Mouse (Mus musculus) MEL (cell line): ENCODE measurements around the gene Trio. TPM values are rescaled to one million over a fixed set of nuclear protein-coding genes. Genes with fewer than 3 reads are reported as not detected.

Source experiments
- DNase-seq: peaks from one replicate; pipeline ENCODE4 v3.0.0; 2011; ENCODE audit warnings: low read depth, low spot score
- H3K27ac ChIP-seq: 2 replicates; pipeline ENCODE4 v1.5.1; 2012; ENCODE audit warnings: low read depth, mild to moderate bottlenecking, control low read depth, low read length, moderate library complexity; ENCODE audit not compliant: control insufficient read depth
- H3K27me3 ChIP-seq, 2 experiments: fragments of 150-350 bp in 1 of 2; sonication (generic) in 1 of 2; 2 replicates each; pipeline ENCODE4 v1.6.1; 2012; ENCODE audit warnings: low read length in 2 of 2, mild to moderate bottlenecking in 2 of 2, improper control_type of control experiment in 1 of 2, moderate library complexity in 1 of 2; ENCODE audit not compliant: insufficient read depth in 2 of 2, control insufficient read depth in 1 of 2
- H3K36me3 ChIP-seq, 2 experiments: 2 replicates each; pipeline ENCODE4 v1.6.1; 2012 to 2014; ENCODE audit warnings: low read length in 2 of 2, improper control_type of control experiment in 1 of 2, inconsistent platforms in 1 of 2, mild to moderate bottlenecking in 1 of 2; ENCODE audit not compliant: insufficient read depth in 2 of 2, control insufficient read depth in 1 of 2
- H3K4me1 ChIP-seq, 2 experiments: fragments of 150-350 bp in 1 of 2; sonication (generic) in 1 of 2; 2 replicates each; pipeline ENCODE4 v1.6.1; 2012; ENCODE audit warnings: low read length in 2 of 2, improper control_type of control experiment in 1 of 2, mild to moderate bottlenecking in 1 of 2; ENCODE audit not compliant: insufficient read depth in 2 of 2, control insufficient read depth in 1 of 2
- H3K4me3 ChIP-seq, 2 experiments: fragments of 150-350 bp in 1 of 2; sonication (generic) in 1 of 2; 2 replicates each; pipeline ENCODE4 v1.5.1; 2012; ENCODE audit warnings: low read depth in 2 of 2, low read length in 2 of 2, mild to moderate bottlenecking in 2 of 2, moderate library complexity in 2 of 2, control low read depth in 1 of 2, improper control_type of control experiment in 1 of 2; ENCODE audit not compliant: control insufficient read depth in 1 of 2, insufficient read depth in 1 of 2
- H3K79me2 ChIP-seq: 2 replicates; pipeline ENCODE4 v1.6.1; 2012; ENCODE audit warnings: mild to moderate bottlenecking, low read length, moderate library complexity; ENCODE audit not compliant: control insufficient read depth, poor library complexity, insufficient read depth
- H3K9ac ChIP-seq: 2 replicates; pipeline ENCODE4 v1.6.1; 2012; ENCODE audit warnings: low read depth, mild to moderate bottlenecking, control low read depth, low read length, moderate library complexity; ENCODE audit not compliant: control insufficient read depth, poor library complexity, severe bottlenecking
- H3K9me3 ChIP-seq: fragments of 150-350 bp; sonication (generic); replicated peaks from 2 replicates; pipeline ENCODE4 v1.6.1; 2012; ENCODE audit warnings: mild to moderate bottlenecking, low read length, improper control_type of control experiment, moderate library complexity; ENCODE audit not compliant: insufficient read depth
- BHLHE40 ChIP-seq: IDR thresholded peaks from 2 replicates; pipeline ENCODE4 v1.6.1; 2012; ENCODE audit warnings: low read depth, mild to moderate bottlenecking, inconsistent platforms, low read length, improper control_type of control experiment, borderline replicate concordance
- CHD1 ChIP-seq: IDR thresholded peaks from 2 replicates; pipeline ENCODE4 v1.6.1; 2012; ENCODE audit warnings: low read depth, mild to moderate bottlenecking, inconsistent platforms, low read length, improper control_type of control experiment
- CTCF ChIP-seq, 3 experiments: IDR thresholded peaks in 2 of 3; conservative IDR thresholded peaks in 1 of 3; 2 replicates each; pipeline ENCODE4 v1.5.1; 2011 to 2012; ENCODE audit warnings: low read length in 3 of 3, low read depth in 2 of 3, mild to moderate bottlenecking in 2 of 3, improper control_type of control experiment in 1 of 3, inconsistent platforms in 1 of 3, mixed read lengths in 1 of 3, moderate library complexity in 1 of 3; ENCODE audit not compliant: control insufficient read depth in 1 of 3, insufficient read depth in 1 of 3, poor library complexity in 1 of 3, severe bottlenecking in 1 of 3
- E2F4 ChIP-seq: IDR thresholded peaks from 2 replicates; pipeline ENCODE4 v1.6.1; 2011; ENCODE audit warnings: low read depth, low read length, improper control_type of control experiment, borderline replicate concordance
- EP300 ChIP-seq, 2 experiments: IDR thresholded peaks; 2 replicates each; pipeline ENCODE4 v1.6.1; 2011; ENCODE audit warnings: improper control_type of control experiment in 2 of 2, low read length in 2 of 2, low read depth in 1 of 2, mild to moderate bottlenecking in 1 of 2
- ETS1 ChIP-seq: IDR thresholded peaks from 2 replicates; pipeline ENCODE4 v1.6.1; 2012; ENCODE audit warnings: low read depth, mild to moderate bottlenecking, inconsistent platforms, low read length, improper control_type of control experiment, moderate library complexity
- GABPA ChIP-seq: IDR thresholded peaks from 2 replicates; pipeline ENCODE4 v1.6.1; 2012; ENCODE audit warnings: low read depth, mild to moderate bottlenecking, inconsistent platforms, low read length, improper control_type of control experiment, moderate library complexity
- GATA1 ChIP-seq: IDR thresholded peaks from 2 replicates; pipeline ENCODE4 v1.6.1; 2011; ENCODE audit warnings: low read depth, low read length, improper control_type of control experiment
- HCFC1 ChIP-seq: IDR thresholded peaks from 2 replicates; pipeline ENCODE4 v1.6.1; 2012; ENCODE audit warnings: low read depth, mild to moderate bottlenecking, inconsistent platforms, low read length, improper control_type of control experiment, moderate library complexity
- JUND ChIP-seq: IDR thresholded peaks from 2 replicates; pipeline ENCODE4 v1.6.1; 2011; ENCODE audit warnings: low read depth, mild to moderate bottlenecking, improper control_type of control experiment, low read length
- KAT2A ChIP-seq: conservative IDR thresholded peaks from 2 replicates; pipeline ENCODE4 v1.6.1; 2012; ENCODE audit warnings: low read depth, low read length, improper control_type of control experiment, inconsistent platforms
- MXI1 ChIP-seq: IDR thresholded peaks from 2 replicates; pipeline ENCODE4 v1.6.1; 2011; ENCODE audit warnings: mild to moderate bottlenecking, low read depth, low read length, improper control_type of control experiment
- NRF1 ChIP-seq: IDR thresholded peaks from 2 replicates; pipeline ENCODE4 v1.6.1; 2014; ENCODE audit warnings: low read depth, mild to moderate bottlenecking, inconsistent platforms, low read length, improper control_type of control experiment, moderate library complexity; ENCODE audit not compliant: poor library complexity, insufficient read depth, severe bottlenecking
- POLR2A ChIP-seq, 2 experiments: IDR thresholded peaks; 2 replicates each; pipeline ENCODE4 v1.6.1; 2011 to 2012; ENCODE audit warnings: low read length in 2 of 2, mild to moderate bottlenecking in 2 of 2, control low read depth in 1 of 2, improper control_type of control experiment in 1 of 2, low read depth in 1 of 2, moderate library complexity in 1 of 2; ENCODE audit not compliant: control insufficient read depth in 1 of 2, insufficient read depth in 1 of 2, poor library complexity in 1 of 2
- POLR2AphosphoS2 ChIP-seq: IDR thresholded peaks from 2 replicates; pipeline ENCODE4 v1.6.1; 2011; ENCODE audit warnings: low read length, improper control_type of control experiment
- SMC3 ChIP-seq: IDR thresholded peaks from 2 replicates; pipeline ENCODE4 v1.6.1; 2011; ENCODE audit warnings: low read depth, low read length, improper control_type of control experiment
- TAL1 ChIP-seq: IDR thresholded peaks from 2 replicates; pipeline ENCODE4 v1.6.1; 2012; ENCODE audit warnings: mild to moderate bottlenecking, inconsistent platforms, low read length, moderate library complexity, mixed read lengths
- TCF12 ChIP-seq: IDR thresholded peaks from 2 replicates; pipeline ENCODE4 v1.6.1; 2014; ENCODE audit warnings: low read depth, mild to moderate bottlenecking, inconsistent platforms, low read length, improper control_type of control experiment, moderate library complexity
- USF2 ChIP-seq, 2 experiments: IDR thresholded peaks; 2 replicates each; pipeline ENCODE4 v1.6.1; 2011 to 2012; ENCODE audit warnings: improper control_type of control experiment in 2 of 2, low read length in 2 of 2, borderline replicate concordance in 1 of 2, inconsistent platforms in 1 of 2, low read depth in 1 of 2, mild to moderate bottlenecking in 1 of 2; ENCODE audit not compliant: insufficient read depth in 1 of 2
- ZMIZ1 ChIP-seq: IDR thresholded peaks from 2 replicates; pipeline ENCODE4 v1.6.1; 2012; ENCODE audit warnings: low read depth, mild to moderate bottlenecking, inconsistent platforms, low read length, improper control_type of control experiment, moderate library complexity
- polyA plus RNA-seq, 2 experiments: library from polyadenylated mRNA; stranded (reverse) in 1 of 2; unstranded in 1 of 2; fragments of >175 nt in 1 of 2; fragments of >200 nt in 1 of 2; gene quantifications; 2 replicates each; pipeline versions ENCODE4 v1.2.1 to v1.2.4; 2012; ENCODE audit warnings: low replicate concordance in 2 of 2, low read depth in 1 of 2; ENCODE audit not compliant: insufficient read length in 2 of 2, insufficient read depth in 1 of 2, missing spikeins in 1 of 2
- total RNA-seq: library from RNA; depleted of rRNA; stranded (reverse); fragments of 300-350 nt; gene quantifications from 2 replicates; pipeline ENCODE4 v1.2.3, GENCODE M21; 2012

Trio gene
- total and polyA plus RNA-seq, 3 experiments = 0.91 to 1.1 TPM; not detected in 1

- Histone ChIP-seq H3K4me3 (peak overlapping the region; percentile 49 to 68), H3K4me1 (peaks cover 2 to 17% of the 10 kb centered on the region in 2 experiments; a peak in 3 of 4 replicates), H3K9me3 (no peaks in the 10 kb centered on the region), H3K27ac (peak overlapping the region; percentile 36), H3K36me3 (peaks cover 0 to 3% of the 10 kb centered on the region in 2 experiments; a peak in 1 of 4 replicates), H3K9ac (peak overlapping the region; percentile 39; the same call in 1 of the 2 replicates), H3K27me3 (no peaks in the 10 kb centered on the region), H3K79me2 (no peaks in the 10 kb centered on the region)
- DNase-seq = peak; percentile 76
- no peak for TF ChIP-seq CHD1
- TF ChIP-seq GATA1 = peak; percentile 81
- TF ChIP-seq ZMIZ1 = 0 out of 2 replicates have a peak, but pooled peaks have one; percentile 10
- TF ChIP-seq GABPA = no peak
- TF ChIP-seq E2F4 = no peak
- TF ChIP-seq POLR2A (IDR thresholded peaks at IDR 0.05; ENCODE audit: control insufficient read depth in 1 of 2, insufficient read depth in 1 of 2, low read depth in 1 of 2, low read length in 2 of 2, poor library complexity in 1 of 2) = peak in 1 of 2 experiments; percentile 51; a peak in 2 of 4 replicates
- no peak for TF ChIP-seq USF2 (IDR thresholded peaks at IDR 0.05; ENCODE audit: borderline replicate concordance in 1 of 2, insufficient read depth in 1 of 2, low read depth in 1 of 2, low read length in 2 of 2)
- TF ChIP-seq CTCF (IDR thresholded peaks at IDR 0.05 in 2 of 3, conservative IDR thresholded peaks at IDR 0.05 in 1 of 3; ENCODE audit: control insufficient read depth in 1 of 3, insufficient read depth in 1 of 3, low read depth in 2 of 3, low read length in 3 of 3, poor library complexity in 1 of 3, severe bottlenecking in 1 of 3) = no peak
- TF ChIP-seq EP300 (IDR thresholded peaks at IDR 0.05; ENCODE audit: low read depth in 1 of 2, low read length in 2 of 2) = peak in 1 of 2 experiments; percentile 36; a peak in 1 of 4 replicates
- TF ChIP-seq SMC3 = no peak
- no peak for TF ChIP-seq POLR2AphosphoS2
- TF ChIP-seq TCF12 = peak; percentile 5; the same call in 1 of the 2 replicates
- TF ChIP-seq BHLHE40 = no peak
- TF ChIP-seq JUND = no peak
- 0 out of 2 replicates have a peak, but pooled peaks have one; percentile 12 for TF ChIP-seq ETS1
These were observed 300.6 kb downstream of the Trio start for GRCm38 (mm10) chr15:27724796-27725680.

- no peaks in the 10 kb centered on the region for H3K27me3 ChIP-seq
- no peaks in the 10 kb centered on the region for H3K9me3 ChIP-seq
- peak overlapping the region; percentile 49 to 68 for H3K4me3 ChIP-seq
- H3K36me3 ChIP-seq = peaks cover 0 to 3% of the 10 kb centered on the region in 2 experiments; a peak in 1 of 4 replicates
- TF ChIP-seq NRF1 = no peak
- no peak for TF ChIP-seq GATA1
- peak; percentile 23; the same call in 1 of the 2 replicates for TF ChIP-seq ZMIZ1
- no peak for TF ChIP-seq EP300 (IDR thresholded peaks at IDR 0.05; ENCODE audit: low read depth in 1 of 2, low read length in 2 of 2)
- TF ChIP-seq SMC3 = no peak
- TF ChIP-seq MXI1 = no peak
- no peak for TF ChIP-seq TAL1
- TF ChIP-seq KAT2A = no peak
- TF ChIP-seq HCFC1 = 0 out of 2 replicates have a peak, but pooled peaks have one; percentile 25
- TF ChIP-seq USF2 (IDR thresholded peaks at IDR 0.05; ENCODE audit: borderline replicate concordance in 1 of 2, insufficient read depth in 1 of 2, low read depth in 1 of 2, low read length in 2 of 2) = no peak
- H3K79me2 ChIP-seq = no peaks in the 10 kb centered on the region
- peak; percentile 66 for DNase-seq
- H3K9ac ChIP-seq = peak overlapping the region; percentile 39
- peaks cover 2 to 17% of the 10 kb centered on the region in 2 experiments; a peak in 3 of 4 replicates for H3K4me1 ChIP-seq
- H3K27ac ChIP-seq = peak overlapping the region; percentile 36
These were observed 301.4 kb downstream of the Trio start for GRCm38 (mm10) chr15:27724298-27724697.
